Mouse (Mus musculus) forebrain, embryonic 14.5 days (tissue): ENCODE results near the gene Cpne4. TPM values are rescaled to one million over a fixed set of nuclear protein-coding genes. Genes with fewer than 3 reads are reported as not detected.

Source experiments
- ATAC-seq: fragments of 200-750 bp; cut with Nextera tagmentation; 2 replicates; pipeline ENCODE4 v1.8.0; 2017; ENCODE audit warnings: mild to moderate bottlenecking, moderate library complexity
- DNase-seq: peaks from one replicate; pipeline ENCODE4 v3.0.0-alpha.2; 2015; ENCODE audit warnings: low spot score
- H3K27ac ChIP-seq: fragments of 300-500 bp; sonication (generic); 2 replicates; pipeline ENCODE4 v1.5.1; 2014; ENCODE audit warnings: low read depth, mild to moderate bottlenecking, control low read depth, low read length, moderate library complexity
- H3K27me3 ChIP-seq: fragments of 300-500 bp; sonication (generic); replicated peaks from 2 replicates; pipeline ENCODE4 v1.6.1; 2014; ENCODE audit warnings: low read length, control low read depth, mixed read lengths; ENCODE audit not compliant: control insufficient read depth, insufficient read depth
- H3K36me3 ChIP-seq: fragments of 300-500 bp; sonication (generic); 2 replicates; pipeline ENCODE4 v1.6.1; 2014; ENCODE audit warnings: low read length, control low read depth; ENCODE audit not compliant: control insufficient read depth, insufficient read depth
- H3K4me1 ChIP-seq: fragments of 300-500 bp; sonication (generic); 2 replicates; pipeline ENCODE4 v1.6.1; 2014; ENCODE audit warnings: antibody characterized with exemption, low read length, control low read depth; ENCODE audit not compliant: control insufficient read depth, insufficient read depth
- H3K4me2 ChIP-seq: fragments of 300-500 bp; sonication (generic); 2 replicates; pipeline ENCODE4 v1.6.1; 2014; ENCODE audit warnings: mild to moderate bottlenecking, control low read depth, low read length
- H3K4me3 ChIP-seq: fragments of 300-500 bp; sonication (generic); 2 replicates; pipeline ENCODE4 v1.5.1; 2014; ENCODE audit warnings: low read depth, low read length, control low read depth
- H3K9ac ChIP-seq: fragments of 300-500 bp; sonication (generic); 2 replicates; pipeline ENCODE4 v1.6.1; 2014; ENCODE audit warnings: mild to moderate bottlenecking, low read length, control low read depth, moderate library complexity
- H3K9me3 ChIP-seq: fragments of 300-500 bp; sonication (generic); replicated peaks from 2 replicates; pipeline ENCODE4 v1.6.1; 2016; ENCODE audit warnings: low read length, control low read depth, mixed read lengths; ENCODE audit not compliant: control insufficient read depth
- WGBS: fragments of 180-500 bp; shearing (Covaris S2); extraction: QIAGEN DNeasy Blood & Tissue Kit; methylation state at CpG from one replicate; pipeline ENCODE4 v1.1.7; 2014; 5-methylcytosine and 5-hydroxymethylcytosine counted together
- polyA plus RNA-seq: library from polyadenylated mRNA; unstranded; fragments of >200 nt; fragmentation: Nextera tagmentation; extraction: Ambion mirVana; gene quantifications from 2 replicates; pipeline ENCODE4 v1.2.1, GENCODE M21; 2014

Gene Cpne4
- polyA plus RNA-seq, 1 experiment from 2014 or later: 15.6 TPM

GRCm38 (mm10) chr9:104828646-104829045 lies 281.6 kb downstream of the Cpne4 start:
- Histone ChIP-seq H3K9ac (no peak overlapping the region), H3K27ac (no peak overlapping the region), H3K27me3 (no peaks in the 10 kb centered on the region), H3K4me1 (no peaks in the 10 kb centered on the region), H3K4me3 (no peak overlapping the region), H3K36me3 (no peaks in the 10 kb centered on the region), H3K9me3 (no peaks in the 10 kb centered on the region), H3K4me2 (no peak overlapping the region)
- ATAC-seq (no peak), DNase-seq (no peak)
- WGBS: 59% methylated on average over 3 of the region's 3 CpGs

DNA sequence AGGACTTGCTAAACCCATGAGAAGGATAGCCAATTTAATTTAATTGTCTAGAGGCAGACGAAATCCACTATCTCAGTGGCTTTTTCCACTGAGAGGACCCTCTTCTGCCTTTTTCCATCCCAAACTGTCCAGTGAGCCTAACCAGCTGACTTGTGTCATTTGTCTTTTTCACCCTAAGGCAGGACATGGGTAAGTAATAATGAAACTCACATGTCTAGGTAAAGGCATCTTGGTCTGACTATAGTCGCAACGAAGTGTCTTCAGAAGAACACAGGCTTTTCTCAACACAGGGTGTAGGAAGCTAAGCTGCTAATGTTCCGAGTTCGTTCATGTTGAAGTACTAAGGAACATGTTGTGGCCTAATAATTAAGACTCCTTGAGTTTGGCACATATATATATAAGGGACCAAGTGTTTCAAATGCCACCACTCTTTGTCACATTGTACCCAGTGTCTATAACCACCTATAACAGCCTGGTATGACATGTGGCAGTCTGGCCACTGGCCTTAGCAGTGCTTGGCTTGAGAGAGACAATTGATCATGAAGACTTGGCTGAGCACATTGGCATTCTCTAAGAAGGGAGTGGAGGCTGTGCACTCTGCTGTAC lies 286.0 kb downstream of the Cpne4 start:
- DNase-seq (no peak), ATAC-seq (no peak)
- H3K27me3 ChIP-seq: no peaks in the 10 kb centered on the region
- H3K4me3 ChIP-seq: no peak overlapping the region
- no peak overlapping the region for H3K9ac ChIP-seq
- H3K27ac ChIP-seq: no peak overlapping the region
- H3K4me2 ChIP-seq: no peak overlapping the region
- no peaks in the 10 kb centered on the region for H3K36me3 ChIP-seq
- H3K9me3 ChIP-seq: no peaks in the 10 kb centered on the region
- H3K4me1 ChIP-seq: no peaks in the 10 kb centered on the region
- 89% methylated on average over 5 of the region's 5 CpGs for WGBS

GRCm38 (mm10) chr9:104837931-104838330 lies 290.8 kb downstream of the Cpne4 start:
- ATAC-seq: no peak; the same call in 1 of the 2 replicates
- Histone ChIP-seq H3K27ac (no peak overlapping the region), H3K36me3 (no peaks in the 10 kb centered on the region), H3K4me2 (no peak overlapping the region), H3K9ac (no peak overlapping the region), H3K9me3 (no peaks in the 10 kb centered on the region), H3K27me3 (no peaks in the 10 kb centered on the region), H3K4me1 (no peaks in the 10 kb centered on the region), H3K4me3 (no peak overlapping the region)
- peak; percentile 41 for DNase-seq
- WGBS: 23% methylated on average over 1 of the region's 1 CpGs

DNA sequence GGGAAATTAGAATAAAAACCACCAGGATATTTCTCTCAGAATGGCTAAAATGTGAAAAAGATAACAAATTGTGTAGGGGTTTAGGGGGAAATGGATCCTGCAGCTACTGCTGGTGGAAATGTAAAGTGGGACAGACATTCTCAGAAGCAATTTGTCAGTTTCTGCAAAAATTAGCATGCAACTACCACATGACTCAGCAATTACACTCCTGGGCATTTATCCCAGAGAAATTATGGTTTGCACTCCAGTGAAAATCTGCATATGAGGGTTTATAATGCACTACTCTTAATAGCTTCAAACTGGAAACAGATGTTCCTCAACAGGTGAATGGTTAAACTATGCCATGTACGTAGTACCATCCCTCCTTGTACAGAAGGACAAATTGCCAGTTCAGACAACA lies 294.2 kb downstream of the Cpne4 start:
- ATAC-seq: peak; percentile 50; the same call in 1 of the 2 replicates
- H3K9ac ChIP-seq: no peak overlapping the region
- no peak overlapping the region for H3K4me3 ChIP-seq
- no peaks in the 10 kb centered on the region for H3K4me1 ChIP-seq
- WGBS: 65% methylated on average over 1 of the region's 1 CpGs
- no peaks in the 10 kb centered on the region for H3K36me3 ChIP-seq
- DNase-seq: peak; percentile 67
- no peaks in the 10 kb centered on the region for H3K9me3 ChIP-seq
- no peak overlapping the region for H3K4me2 ChIP-seq
- no peak overlapping the region for H3K27ac ChIP-seq
- no peaks in the 10 kb centered on the region for H3K27me3 ChIP-seq

GRCm38 (mm10) chr9:104845226-104845930 lies 298.3 kb downstream of the Cpne4 start:
- H3K4me3 ChIP-seq: no peak overlapping the region

DNA sequence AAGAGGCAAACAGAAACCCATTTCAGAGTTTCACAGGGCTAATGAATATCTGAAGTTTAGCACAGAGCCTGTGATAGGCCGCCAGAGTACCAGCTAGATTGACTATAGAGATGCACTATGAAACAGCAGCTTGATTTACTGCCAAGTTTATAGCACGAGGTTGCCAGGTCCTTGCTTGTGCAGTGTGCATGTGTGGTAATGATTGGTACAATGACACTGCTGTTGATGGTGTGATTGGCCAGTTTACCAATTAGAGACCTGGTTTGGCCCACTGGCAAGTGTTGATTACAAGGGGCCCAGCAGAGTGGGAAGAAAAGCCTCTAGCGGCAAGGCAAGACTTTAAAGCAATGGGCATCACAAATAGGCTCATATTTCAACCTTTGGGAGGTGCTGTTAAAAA lies 306.6 kb downstream of the Cpne4 start:
- peaks cover 6% of the 10 kb centered on the region for H3K4me1 ChIP-seq
- no peaks in the 10 kb centered on the region for H3K36me3 ChIP-seq
- WGBS: 25% methylated on average over 3 of the region's 3 CpGs
- DNase-seq: peak; percentile 89
- no peaks in the 10 kb centered on the region for H3K27me3 ChIP-seq
- H3K9me3 ChIP-seq: no peaks in the 10 kb centered on the region
- no peak overlapping the region for H3K4me3 ChIP-seq
- peak; percentile 95 for ATAC-seq
- H3K27ac ChIP-seq: no peak overlapping the region
- H3K9ac ChIP-seq: no peak overlapping the region
- no peak overlapping the region for H3K4me2 ChIP-seq

More at GRCm38 (mm10) chr9:104845226-104845930, 298.3 kb downstream of the Cpne4 start:
- DNase-seq (no peak), ATAC-seq (no peak)
- Histone ChIP-seq H3K36me3 (no peaks in the 10 kb centered on the region), H3K4me1 (no peaks in the 10 kb centered on the region), H3K27me3 (no peaks in the 10 kb centered on the region), H3K9ac (no peak overlapping the region), H3K27ac (no peak overlapping the region), H3K9me3 (no peaks in the 10 kb centered on the region), H3K4me2 (no peak overlapping the region)
- 71% methylated on average over 2 of the region's 2 CpGs for WGBS

DNA sequence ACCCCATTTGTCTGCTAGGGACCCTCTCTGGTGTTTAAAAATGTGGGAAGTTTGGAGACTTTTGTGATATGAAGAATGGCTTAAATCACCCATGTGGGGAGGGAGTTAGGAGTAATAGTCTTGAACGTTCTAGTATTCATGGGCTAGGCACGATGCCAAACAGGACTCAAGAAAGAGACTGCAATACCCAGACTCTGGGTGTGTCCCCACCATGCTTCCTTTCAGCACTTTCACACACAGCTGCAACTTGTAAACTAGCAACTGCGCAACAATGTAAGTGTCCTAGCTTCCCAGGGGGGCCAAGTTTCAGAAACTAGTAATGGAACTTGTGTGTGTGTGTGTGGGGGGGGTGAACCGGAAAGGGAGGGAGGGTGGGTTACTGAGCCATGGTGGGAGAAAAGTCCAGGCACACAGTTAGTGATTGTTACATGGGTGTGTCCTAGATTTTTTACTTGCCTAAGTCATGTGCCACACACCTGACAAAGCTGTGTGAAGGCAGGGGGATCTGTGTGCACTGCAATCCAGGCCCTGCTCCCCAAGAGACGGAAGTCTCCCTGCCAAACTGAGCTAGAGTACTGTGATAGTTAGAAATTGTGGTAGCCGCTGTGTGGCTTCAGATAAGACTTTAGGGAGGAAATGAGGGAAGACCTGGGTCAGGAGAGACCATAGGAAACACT lies 307.3 kb downstream of the Cpne4 start:
- 41% methylated on average over 6 of the region's 6 CpGs for WGBS
- DNase-seq (peak; percentile 82), ATAC-seq (peak; percentile 93)
- no peak overlapping the region for H3K4me3 ChIP-seq
- no peaks in the 10 kb centered on the region for H3K27me3 ChIP-seq
- no peak overlapping the region for H3K4me2 ChIP-seq
- H3K27ac ChIP-seq: peak overlapping the region; percentile 54; the same call in 1 of the 2 replicates
- no peaks in the 10 kb centered on the region for H3K9me3 ChIP-seq
- H3K4me1 ChIP-seq: peaks cover 6% of the 10 kb centered on the region
- no peak overlapping the region for H3K9ac ChIP-seq
- no peaks in the 10 kb centered on the region for H3K36me3 ChIP-seq

GRCm38 (mm10) chr9:104865830-104866229 lies 318.7 kb downstream of the Cpne4 start:
- WGBS: 79% methylated on average over 1 of the region's 1 CpGs
- no peak overlapping the region for H3K27ac ChIP-seq

DNA sequence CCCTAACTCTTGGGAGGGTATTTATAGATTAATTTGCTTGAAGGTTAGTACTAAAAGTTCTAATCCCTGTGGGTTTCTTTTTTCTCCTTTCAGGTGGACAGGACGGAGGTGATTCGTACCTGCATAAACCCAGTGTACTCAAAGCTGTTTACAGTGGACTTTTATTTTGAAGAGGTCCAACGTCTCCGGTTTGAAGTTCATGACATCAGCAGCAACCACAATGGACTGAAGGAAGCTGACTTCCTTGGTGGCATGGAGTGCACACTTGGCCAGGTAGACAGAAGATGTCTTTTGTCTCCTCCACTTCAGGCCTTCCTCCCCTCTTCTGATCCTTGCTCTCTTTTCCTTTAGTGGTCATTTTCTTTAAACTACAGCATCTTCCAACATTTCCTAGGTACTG lies 325.5 kb downstream of the Cpne4 start:
- H3K36me3 ChIP-seq: no peaks in the 10 kb centered on the region
- ATAC-seq: no peak
- no peak for DNase-seq
- no peaks in the 10 kb centered on the region for H3K9me3 ChIP-seq
- no peak overlapping the region for H3K27ac ChIP-seq
- H3K4me2 ChIP-seq: no peak overlapping the region
- no peaks in the 10 kb centered on the region for H3K4me1 ChIP-seq
- no peak overlapping the region for H3K4me3 ChIP-seq
- no peak overlapping the region for H3K9ac ChIP-seq
- WGBS: 94% methylated on average over 4 of the region's 4 CpGs
- H3K27me3 ChIP-seq: no peaks in the 10 kb centered on the region

More at GRCm38 (mm10) chr9:104865830-104866229, 318.7 kb downstream of the Cpne4 start:
- H3K4me3 ChIP-seq: no peak overlapping the region
- DNase-seq: no peak
- H3K27me3 ChIP-seq: no peaks in the 10 kb centered on the region
- H3K9ac ChIP-seq: no peak overlapping the region
- no peak overlapping the region for H3K4me2 ChIP-seq
- H3K4me1 ChIP-seq: no peaks in the 10 kb centered on the region
- ATAC-seq: no peak
- H3K36me3 ChIP-seq: no peaks in the 10 kb centered on the region
- H3K9me3 ChIP-seq: no peaks in the 10 kb centered on the region
